Mouse (Mus musculus) adrenal gland (tissue): ENCODE measurements around the gene Flvcr1.

Experiments used
- intact Hi-C: fragments of 180-260 bp; cut with DNase I; formaldehyde crosslinking; loops from one replicate; pipeline ENCODE4 v1.15.1; 2025

Flvcr1 gene

DNA sequence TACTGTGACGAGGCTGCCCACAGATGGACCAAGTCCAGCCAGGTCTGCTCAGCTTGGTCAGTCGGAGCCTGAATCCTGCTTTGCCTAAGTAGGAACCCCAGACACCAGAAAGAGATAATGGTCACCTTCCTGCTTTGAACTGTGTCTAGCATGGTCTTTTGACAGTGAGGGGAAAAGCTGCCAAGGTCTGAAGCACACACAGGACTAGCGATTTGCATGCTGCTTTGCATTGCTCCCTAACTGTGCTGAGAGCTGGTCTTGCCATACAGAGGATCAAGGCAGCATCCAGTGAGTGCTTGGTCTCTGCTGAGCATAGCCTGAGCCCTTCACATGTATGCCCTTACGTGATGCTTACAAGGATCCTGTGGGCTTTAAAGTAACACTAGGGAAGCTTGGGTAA, 44.5 kb downstream of the Flvcr1 start:
- intact Hi-C loops = no loop called here

- intact Hi-C loops = no loop called here
Measured at GRCm38 (mm10) chr1:190980470-190980869, 45.5 kb downstream of the Flvcr1 start.

DNA sequence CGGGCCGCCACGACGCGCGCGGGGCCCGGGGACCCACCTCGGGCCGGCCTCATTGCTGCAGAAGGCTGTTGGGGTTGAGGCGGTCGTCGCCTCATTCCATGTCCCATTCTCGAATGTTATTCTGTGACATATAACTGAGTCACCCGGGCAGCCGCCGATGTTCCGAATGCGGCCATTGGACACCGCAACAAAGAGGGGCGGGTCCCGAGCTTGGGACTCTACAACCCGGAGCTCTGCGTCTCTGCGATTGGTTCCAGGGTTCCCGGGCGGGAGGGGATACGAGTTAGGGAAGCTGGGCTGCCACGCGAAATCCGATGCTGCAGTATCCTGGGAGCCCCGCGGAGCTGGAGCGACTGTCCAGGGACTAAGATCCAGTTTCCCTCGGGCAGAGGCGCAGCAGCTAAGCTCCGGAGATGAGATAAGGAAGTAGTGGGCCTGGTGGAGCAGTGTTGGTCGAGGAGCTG, 46.8 kb downstream of the Flvcr1 start, which contains the start of gene Vash2:
Vash2 (minus strand) TSS at position 197 of the 464 bp plus-strand sequence.
- intact Hi-C loops = no loop called here

GRCm38 (mm10) chr1:190978511-190979073, 47.4 kb downstream of the Flvcr1 start:
- intact Hi-C loops = no loop called here

GRCm38 (mm10) chr1:190978001-190978400, 48.0 kb downstream of the Flvcr1 start:
- intact Hi-C loops = no loop called here

DNA sequence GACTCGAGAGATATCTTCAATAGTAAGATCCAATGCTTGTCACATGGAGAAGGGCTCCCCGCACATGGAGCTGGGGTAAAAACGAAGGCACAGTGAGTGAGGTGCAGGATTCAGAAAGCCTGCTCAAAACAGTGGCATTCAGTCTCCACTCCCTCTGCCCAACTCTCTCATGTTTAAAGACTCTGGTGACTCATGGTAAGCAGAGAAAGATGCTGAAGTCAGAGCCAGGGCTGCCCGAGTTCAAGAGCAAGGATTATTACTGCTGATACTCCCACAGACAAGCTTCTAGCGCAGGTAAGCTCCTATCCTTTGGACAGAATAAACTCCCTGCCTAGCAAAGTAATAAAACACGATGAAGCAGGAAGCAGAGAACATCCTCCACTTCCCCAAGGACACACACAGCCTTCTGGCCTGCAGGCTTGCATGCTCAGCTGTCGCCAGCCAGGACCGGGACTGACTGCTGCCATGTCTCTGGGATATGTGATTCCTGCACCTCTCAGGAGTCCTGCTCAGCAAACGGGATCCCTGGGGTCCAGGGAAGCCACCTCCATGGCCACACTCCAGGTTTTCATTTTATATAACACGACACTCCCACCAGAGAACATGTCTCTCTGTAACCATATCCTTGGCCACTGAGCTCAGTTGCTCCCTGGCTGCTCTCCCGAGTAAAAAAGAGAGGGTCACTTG, 48.9 kb downstream of the Flvcr1 start:
- intact Hi-C loops = no loop called here

GRCm38 (mm10) chr1:190974833-190975232, 51.1 kb downstream of the Flvcr1 start:
- intact Hi-C loops = no loop called here

GRCm38 (mm10) chr1:190974191-190974590, 51.8 kb downstream of the Flvcr1 start:
- intact Hi-C loops = no loop called here

DNA sequence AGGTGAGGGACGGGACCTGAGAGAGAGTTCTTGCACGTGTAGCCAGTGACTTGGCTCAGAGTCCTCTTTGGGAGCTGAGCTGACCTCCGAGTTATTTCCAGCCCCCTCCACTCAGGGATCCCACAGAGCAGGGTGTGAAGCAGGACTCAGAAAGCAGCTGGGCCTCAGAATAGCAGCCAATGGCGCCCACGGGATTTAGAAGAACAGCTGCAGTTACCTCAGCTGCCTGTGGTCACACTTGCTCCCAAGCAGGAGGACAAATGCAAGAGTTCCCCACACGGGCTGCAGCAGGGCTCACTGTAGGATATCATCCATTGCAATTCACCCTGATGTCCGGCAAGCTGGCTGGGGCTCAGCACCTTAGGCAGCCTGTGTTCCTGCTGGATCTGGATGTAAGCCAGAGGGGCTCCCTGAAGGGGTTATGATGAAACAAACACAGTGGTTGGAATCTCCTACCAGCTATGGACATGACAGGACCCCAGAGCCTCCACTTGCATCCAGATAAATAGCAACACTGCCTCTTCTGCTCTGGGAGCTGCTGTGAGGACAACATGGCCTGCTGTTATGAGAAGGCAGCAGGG, 53.3 kb downstream of the Flvcr1 start:
- intact Hi-C loops = no loop called here

GRCm38 (mm10) chr1:190971708-190972610, 54.0 kb downstream of the Flvcr1 start:
- intact Hi-C loops = no loop called here

GRCm38 (mm10) chr1:190968010-190968409, 57.9 kb downstream of the Flvcr1 start:
- intact Hi-C loops = no loop called here

DNA sequence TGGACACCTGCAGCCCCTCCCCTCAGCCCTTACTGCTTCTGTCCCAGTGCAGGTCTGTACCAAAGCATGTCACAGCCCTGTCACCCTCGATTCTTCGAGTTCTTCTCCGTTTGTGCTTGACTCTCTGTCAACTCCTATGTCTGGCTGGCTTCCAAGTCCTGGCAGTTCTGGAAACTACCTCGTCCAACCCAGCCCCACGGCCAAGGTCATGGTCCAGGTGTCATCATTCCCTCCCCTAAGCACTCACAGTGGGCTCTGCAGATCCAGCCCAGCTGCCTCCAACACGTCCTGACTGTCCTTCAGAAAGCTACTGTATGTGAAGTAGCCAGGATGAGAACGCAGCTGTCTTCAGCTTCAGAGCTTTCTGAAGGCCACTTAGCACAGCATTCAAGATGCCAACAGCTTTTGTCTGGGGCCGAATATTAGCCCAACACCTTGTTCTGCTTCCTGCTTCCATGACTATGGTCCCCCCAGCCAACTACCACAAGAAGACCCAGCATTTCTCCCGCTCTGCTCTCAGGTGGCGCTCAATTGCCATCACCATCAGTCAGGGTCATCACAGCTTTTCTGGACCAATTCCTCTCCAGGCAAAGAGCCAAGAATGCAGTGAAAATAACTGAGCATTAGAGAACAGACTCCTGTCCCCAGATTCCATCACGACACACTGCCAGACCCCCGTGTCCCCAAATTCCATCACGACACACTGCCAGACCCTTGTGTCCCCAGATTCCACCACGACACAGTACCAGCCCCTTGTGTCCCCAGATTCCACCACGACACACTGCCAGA, 60.8 kb downstream of the Flvcr1 start:
- intact Hi-C loops = no loop called here

- intact Hi-C loops = no loop called here
Measured at GRCm38 (mm10) chr1:190962760-190963159, 63.2 kb downstream of the Flvcr1 start.

GRCm38 (mm10) chr1:190958821-190959220, 67.1 kb downstream of the Flvcr1 start:
- intact Hi-C loops = no loop called here
